Mouse (Mus musculus): ENCODE measurements around the gene Neurog2. TPM values are rescaled to one million over a fixed set of nuclear protein-coding genes. Genes with fewer than 3 reads are reported as not detected.
A peak's percentile ranks its signal among the peaks of the same experiment; 100 is the strongest.

The Neurog2 gene
- polyA plus RNA-seq, 1 experiment from 2014 or later, result not detected

DNA sequence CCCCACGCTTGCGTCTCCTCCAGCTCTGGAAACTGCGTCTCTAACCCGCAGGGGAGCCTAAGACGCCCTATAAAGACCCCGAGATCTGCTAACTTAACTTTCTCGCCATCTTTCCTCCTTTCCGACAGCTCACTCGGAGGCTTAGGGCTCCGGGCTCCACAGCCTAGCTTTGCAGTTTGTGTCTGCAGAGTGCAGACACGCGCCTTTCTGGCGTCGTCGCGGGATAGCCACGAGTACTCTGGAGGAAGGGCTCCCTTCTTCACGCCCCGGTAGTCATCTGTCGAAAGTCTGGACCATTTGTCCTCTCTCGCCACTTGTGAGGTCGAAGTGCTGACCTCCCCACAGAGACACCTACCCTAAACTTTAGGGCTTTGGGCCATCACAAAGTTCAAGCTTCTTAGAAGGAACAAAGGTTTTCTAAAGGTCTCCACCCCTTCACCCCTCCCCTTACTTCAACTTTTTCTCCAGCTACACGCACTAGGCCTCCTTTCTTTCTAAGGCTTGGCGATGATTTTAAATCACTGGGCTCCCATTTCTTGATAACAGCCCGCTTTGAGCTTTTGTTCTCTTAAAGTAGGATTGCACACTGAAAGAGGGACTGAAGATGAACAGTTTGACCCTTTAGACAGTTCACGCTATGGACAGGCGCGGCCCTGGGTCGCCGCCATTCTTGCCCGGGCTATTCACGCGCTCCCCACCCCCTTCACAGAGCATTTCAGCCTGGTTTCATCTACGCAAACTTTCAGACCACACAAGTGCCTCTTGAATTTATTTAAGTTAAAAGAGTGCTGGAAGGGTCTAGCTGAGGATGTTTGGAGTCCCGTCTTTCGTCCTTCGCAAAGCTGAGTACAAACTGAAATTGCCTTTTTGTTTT, 4.4 kb upstream of the Neurog2 start:
- ATAC-seq (ENCODE audit: insufficient number of reproducible peaks, insufficient read depth, low FRiP score, low read depth), result no peak
- Histone ChIP-seq H3K4me3 (ENCODE audit: low read depth, low read length) (no peak overlapping the region), H3K4me1 (ENCODE audit: control insufficient read depth, insufficient read depth, low read length) (peaks cover 15% of the 10 kb centered on the region), H3K4me2 (replicated peaks; ENCODE audit: low read depth, low read length) (no peak overlapping the region), H3K27ac (ENCODE audit: low read length) (no peak overlapping the region), H3K27me3 (ENCODE audit: control insufficient read depth, insufficient read depth, low read length) (peaks cover 61% of the 10 kb centered on the region), H3K9me3 (ENCODE audit: control insufficient read depth, low read depth, low read length) (no peaks in the 10 kb centered on the region), H3K9ac (replicated peaks; ENCODE audit: low read depth, low read length) (no peak overlapping the region), H3K36me3 (ENCODE audit: control insufficient read depth, insufficient read depth, low read length) (no peaks in the 10 kb centered on the region)
- WGBS, result 2% methylated on average over 37 of the region's 37 CpGs

DNA sequence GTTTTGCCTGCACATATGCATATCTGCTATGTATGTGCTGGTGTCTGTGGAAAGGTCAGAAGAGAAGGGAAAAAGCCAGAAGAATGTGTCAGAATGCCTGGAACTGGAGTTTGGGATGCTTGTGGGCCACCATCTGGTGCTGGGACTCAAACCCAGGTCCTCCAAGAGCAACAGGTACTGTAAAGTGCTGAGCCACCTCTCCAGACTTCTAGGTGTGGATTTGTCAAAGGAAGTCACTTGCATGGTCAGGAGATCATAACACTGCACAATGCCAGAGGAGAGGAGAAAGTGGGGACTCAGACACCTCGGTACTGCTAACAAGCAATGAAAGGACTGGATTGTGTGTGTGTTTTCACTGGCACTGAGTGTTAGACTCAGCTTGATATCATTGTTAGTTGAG, 2.7 kb upstream of the Neurog2 start:
- Histone ChIP-seq H3K27me3 (ENCODE audit: control insufficient read depth, insufficient read depth, low read length) (peaks cover 77% of the 10 kb centered on the region), H3K4me1 (ENCODE audit: control insufficient read depth, insufficient read depth, low read length) (peaks cover 26% of the 10 kb centered on the region), H3K4me3 (ENCODE audit: low read depth, low read length) (no peak overlapping the region), H3K27ac (ENCODE audit: low read length) (no peak overlapping the region), H3K9me3 (ENCODE audit: control insufficient read depth, low read depth, low read length) (no peaks in the 10 kb centered on the region), H3K36me3 (ENCODE audit: control insufficient read depth, insufficient read depth, low read length) (no peaks in the 10 kb centered on the region), H3K9ac (replicated peaks; ENCODE audit: low read depth, low read length) (no peak overlapping the region), H3K4me2 (replicated peaks; ENCODE audit: low read depth, low read length) (no peak overlapping the region)
- WGBS, result 4% methylated on average over 1 of the region's 1 CpGs
- no peak for ATAC-seq (ENCODE audit: insufficient number of reproducible peaks, insufficient read depth, low FRiP score, low read depth)

- peaks cover 21% of the 10 kb centered on the region for H3K4me1 ChIP-seq (ENCODE audit: control insufficient read depth, insufficient read depth, low read length)
- H3K4me3 ChIP-seq (ENCODE audit: low read depth, low read length), result no peak overlapping the region
- no peak overlapping the region for H3K4me2 ChIP-seq (replicated peaks; ENCODE audit: low read depth, low read length)
- H3K9ac ChIP-seq (replicated peaks; ENCODE audit: low read depth, low read length), result no peak overlapping the region
- H3K9me3 ChIP-seq (ENCODE audit: control insufficient read depth, low read depth, low read length), result no peaks in the 10 kb centered on the region
- no peak for ATAC-seq (ENCODE audit: insufficient number of reproducible peaks, insufficient read depth, low FRiP score, low read depth)
- H3K36me3 ChIP-seq (ENCODE audit: control insufficient read depth, insufficient read depth, low read length), result no peaks in the 10 kb centered on the region
- peaks cover 81% of the 10 kb centered on the region for H3K27me3 ChIP-seq (ENCODE audit: control insufficient read depth, insufficient read depth, low read length)
- 5% methylated on average over 17 of the region's 17 CpGs for WGBS
- no peak overlapping the region for H3K27ac ChIP-seq (ENCODE audit: low read length)
These were observed 2.1 kb upstream of the Neurog2 start for GRCm38 (mm10) chr3:127630735-127631372.

DNA sequence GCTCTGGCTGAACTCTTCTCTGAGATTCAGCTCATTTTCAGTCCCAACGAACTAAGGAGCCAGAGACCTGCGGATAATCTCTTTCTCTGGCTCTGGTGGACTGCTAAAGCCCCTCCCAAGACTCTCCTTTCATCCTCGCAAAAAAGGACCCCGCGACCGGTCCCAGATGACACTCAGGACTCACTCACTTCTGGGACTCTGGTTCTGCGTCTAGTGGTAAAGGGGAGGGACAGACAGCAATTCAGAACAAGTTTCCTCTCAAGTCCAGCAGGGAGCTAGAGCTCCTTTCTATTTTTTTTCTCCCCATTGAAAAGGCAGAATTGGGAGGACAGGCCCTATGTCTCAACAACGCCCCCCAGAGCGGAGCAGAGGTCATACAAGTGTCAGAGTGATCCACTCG, 1.4 kb upstream of the Neurog2 start:
- ATAC-seq (ENCODE audit: insufficient number of reproducible peaks, insufficient read depth, low FRiP score, low read depth), result no peak
- H3K36me3 ChIP-seq (ENCODE audit: control insufficient read depth, insufficient read depth, low read length), result no peaks in the 10 kb centered on the region
- no peak overlapping the region for H3K9ac ChIP-seq (replicated peaks; ENCODE audit: low read depth, low read length)
- WGBS, result 1% methylated on average over 10 of the region's 10 CpGs
- H3K27ac ChIP-seq (ENCODE audit: low read length), result no peak overlapping the region
- no peak overlapping the region for H3K4me3 ChIP-seq (ENCODE audit: low read depth, low read length)
- peaks cover 78% of the 10 kb centered on the region for H3K27me3 ChIP-seq (ENCODE audit: control insufficient read depth, insufficient read depth, low read length)
- peaks cover 20% of the 10 kb centered on the region for H3K4me1 ChIP-seq (ENCODE audit: control insufficient read depth, insufficient read depth, low read length)
- no peak overlapping the region for H3K4me2 ChIP-seq (replicated peaks; ENCODE audit: low read depth, low read length)
- H3K9me3 ChIP-seq (ENCODE audit: control insufficient read depth, low read depth, low read length), result no peaks in the 10 kb centered on the region

DNA sequence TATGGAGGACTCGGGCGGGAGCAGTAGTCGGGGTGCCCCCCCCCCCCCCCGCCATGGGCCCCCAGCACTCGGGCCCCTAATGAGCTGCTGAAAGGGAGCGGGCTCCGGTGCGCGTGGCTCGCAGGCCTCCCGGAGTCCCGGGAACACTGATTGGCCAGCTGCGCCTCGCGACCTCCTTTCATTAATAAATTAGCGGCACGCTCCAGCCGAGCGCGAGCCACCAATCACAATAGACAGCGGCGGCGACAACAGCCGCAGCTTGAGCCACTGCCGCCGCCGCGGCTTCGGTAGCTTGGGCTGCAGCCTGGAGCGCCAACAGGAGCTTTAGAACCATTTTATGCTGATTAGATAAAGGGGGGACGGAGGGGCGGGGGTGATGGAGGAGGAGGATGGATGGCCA, 404 bp upstream of the Neurog2 start:
- H3K9me3 ChIP-seq (ENCODE audit: control insufficient read depth, low read depth, low read length), result no peaks in the 10 kb centered on the region
- peak overlapping the region; percentile 31 for H3K4me3 ChIP-seq (ENCODE audit: low read depth, low read length)
- peaks cover 73% of the 10 kb centered on the region for H3K27me3 ChIP-seq (ENCODE audit: control insufficient read depth, insufficient read depth, low read length)
- H3K4me2 ChIP-seq (replicated peaks; ENCODE audit: low read depth, low read length), result peak overlapping the region; percentile 68
- 2% methylated on average over 25 of the region's 32 CpGs for WGBS
- ATAC-seq (ENCODE audit: insufficient number of reproducible peaks, insufficient read depth, low FRiP score, low read depth), result no peak
- H3K36me3 ChIP-seq (ENCODE audit: control insufficient read depth, insufficient read depth, low read length), result no peaks in the 10 kb centered on the region
- no peak overlapping the region for H3K9ac ChIP-seq (replicated peaks; ENCODE audit: low read depth, low read length)
- H3K27ac ChIP-seq (ENCODE audit: low read length), result no peak overlapping the region
- H3K4me1 ChIP-seq (ENCODE audit: control insufficient read depth, insufficient read depth, low read length), result peaks cover 20% of the 10 kb centered on the region

DNA sequence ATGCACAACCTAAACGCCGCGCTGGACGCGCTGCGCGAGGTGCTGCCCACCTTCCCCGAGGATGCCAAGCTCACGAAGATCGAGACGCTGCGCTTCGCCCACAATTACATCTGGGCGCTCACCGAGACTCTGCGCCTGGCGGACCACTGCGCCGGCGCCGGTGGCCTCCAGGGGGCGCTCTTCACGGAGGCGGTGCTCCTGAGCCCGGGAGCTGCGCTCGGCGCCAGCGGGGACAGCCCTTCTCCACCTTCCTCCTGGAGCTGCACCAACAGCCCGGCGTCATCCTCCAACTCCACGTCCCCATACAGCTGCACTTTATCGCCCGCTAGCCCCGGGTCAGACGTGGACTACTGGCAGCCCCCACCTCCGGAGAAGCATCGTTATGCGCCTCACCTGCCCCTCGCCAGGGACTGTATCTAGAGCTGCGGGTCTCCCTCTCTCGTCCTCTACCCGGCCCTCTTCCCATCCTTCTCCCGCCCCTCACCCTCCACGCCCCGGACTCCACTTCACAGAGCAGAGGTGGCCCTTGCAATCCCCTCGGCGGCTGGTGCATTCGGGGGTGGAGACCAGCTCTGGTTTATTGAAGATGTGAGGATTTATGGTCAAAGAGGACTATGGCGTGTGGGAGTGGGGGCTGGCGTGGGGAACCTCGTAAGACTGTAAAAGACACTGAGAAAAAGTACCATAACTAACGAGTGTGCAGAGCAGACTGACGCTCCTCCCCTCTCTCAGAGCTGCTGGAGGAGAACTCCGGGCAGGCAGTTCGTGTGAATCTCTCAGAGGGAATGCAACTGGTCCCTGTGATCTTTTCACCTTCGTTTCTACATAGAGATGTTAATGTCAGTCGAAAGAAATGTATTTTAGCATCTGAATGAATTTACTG, 1.4 kb downstream of the Neurog2 start:
- 1% methylated on average over 58 of the region's 58 CpGs for WGBS
- peak; percentile 91 for ATAC-seq (ENCODE audit: insufficient number of reproducible peaks, insufficient read depth, low FRiP score, low read depth)
- Histone ChIP-seq H3K4me3 (ENCODE audit: low read depth, low read length) (peak overlapping the region; percentile 31), H3K27ac (ENCODE audit: low read length) (no peak overlapping the region), H3K9me3 (ENCODE audit: control insufficient read depth, low read depth, low read length) (no peaks in the 10 kb centered on the region), H3K9ac (replicated peaks; ENCODE audit: low read depth, low read length) (no peak overlapping the region), H3K27me3 (ENCODE audit: control insufficient read depth, insufficient read depth, low read length) (peaks cover 76% of the 10 kb centered on the region), H3K4me2 (replicated peaks; ENCODE audit: low read depth, low read length) (peak overlapping the region; percentile 68), H3K36me3 (ENCODE audit: control insufficient read depth, insufficient read depth, low read length) (no peaks in the 10 kb centered on the region), H3K4me1 (ENCODE audit: control insufficient read depth, insufficient read depth, low read length) (peaks cover 20% of the 10 kb centered on the region)

DNA sequence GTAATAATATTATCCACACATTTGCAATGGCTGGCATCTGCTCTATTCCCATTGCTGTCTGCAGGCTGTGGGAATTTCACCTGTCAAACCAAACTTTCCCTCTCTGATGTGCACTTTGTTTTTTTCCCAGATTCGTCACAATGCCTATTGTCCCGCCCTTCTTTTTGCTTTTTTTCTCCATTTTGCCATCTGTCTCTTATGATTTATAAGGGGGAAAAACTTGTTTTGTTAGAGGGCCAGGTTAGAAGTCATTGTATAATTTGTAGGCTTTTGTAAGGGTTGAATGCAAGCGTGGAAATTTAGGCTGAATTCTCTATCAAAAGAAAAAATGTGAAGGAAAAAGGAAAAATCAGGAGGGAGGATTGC, 2.0 kb downstream of the Neurog2 start:
- H3K4me3 ChIP-seq (ENCODE audit: low read depth, low read length), result no peak overlapping the region
- H3K4me2 ChIP-seq (replicated peaks; ENCODE audit: low read depth, low read length), result no peak overlapping the region
- no peaks in the 10 kb centered on the region for H3K36me3 ChIP-seq (ENCODE audit: control insufficient read depth, insufficient read depth, low read length)
- 3% methylated on average over 3 of the region's 3 CpGs for whole genome bisulfite sequencing
- H3K9me3 ChIP-seq (ENCODE audit: control insufficient read depth, low read depth, low read length), result no peaks in the 10 kb centered on the region
- H3K9ac ChIP-seq (replicated peaks; ENCODE audit: low read depth, low read length), result no peak overlapping the region
- H3K4me1 ChIP-seq (ENCODE audit: control insufficient read depth, insufficient read depth, low read length), result peaks cover 22% of the 10 kb centered on the region
- peaks cover 75% of the 10 kb centered on the region for H3K27me3 ChIP-seq (ENCODE audit: control insufficient read depth, insufficient read depth, low read length)
- no peak for ATAC-seq (ENCODE audit: insufficient number of reproducible peaks, insufficient read depth, low FRiP score, low read depth)
- H3K27ac ChIP-seq (ENCODE audit: low read length), result no peak overlapping the region

All from stomach, embryonic 14.5 days (tissue).